Mouse (Mus musculus): ENCODE measurements around the gene Hist1h2bp.
"Not testable (repeated sequence)": the region's sequence is repeated elsewhere in the genome, so short reads cannot be mapped to it uniquely, and the experiment has no call there.

Hist1h2bp gene

DNA sequence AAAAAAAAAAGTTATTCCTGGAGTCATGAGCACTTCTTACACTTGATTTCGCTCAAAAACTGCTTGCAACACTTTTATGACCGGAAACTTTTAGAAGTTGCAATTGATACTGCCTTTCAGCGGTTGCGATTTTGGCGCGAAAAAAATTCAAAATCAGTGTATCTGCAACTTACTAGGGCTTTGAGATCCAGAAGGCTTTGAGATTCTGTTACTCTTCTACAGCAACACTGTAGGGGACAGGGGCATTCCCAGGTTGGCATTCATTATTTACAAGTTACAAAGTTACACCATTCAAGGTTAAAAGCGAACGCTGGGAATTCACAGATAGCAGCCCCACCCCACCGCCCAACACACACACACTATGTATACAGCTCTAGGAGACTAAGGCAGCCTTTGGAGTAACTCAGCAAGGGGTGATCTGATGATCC is 3.5 kb upstream of the Hist1h2bp start:
- DNase-seq, result no peak

DNA sequence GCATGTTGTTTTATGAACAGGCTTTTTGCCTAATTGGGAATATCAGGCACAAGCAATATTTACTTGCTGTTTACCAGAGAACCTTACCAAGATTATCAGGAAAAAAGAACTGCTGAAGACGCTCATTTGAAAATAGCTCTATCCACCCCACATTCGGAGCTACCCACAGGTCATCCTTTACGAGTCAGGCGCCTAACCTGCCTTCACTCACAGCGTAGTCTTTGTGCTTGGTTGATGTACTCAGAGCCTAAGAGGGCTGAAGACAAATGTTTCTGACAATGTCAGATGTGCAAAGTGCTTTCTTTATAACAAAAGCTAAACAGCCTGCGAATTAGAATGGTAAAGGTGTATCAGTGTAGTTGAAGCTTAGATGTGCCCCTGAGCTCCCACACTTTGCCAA is 3.0 kb upstream of the Hist1h2bp start:
- no peak for DNase-seq

DNA sequence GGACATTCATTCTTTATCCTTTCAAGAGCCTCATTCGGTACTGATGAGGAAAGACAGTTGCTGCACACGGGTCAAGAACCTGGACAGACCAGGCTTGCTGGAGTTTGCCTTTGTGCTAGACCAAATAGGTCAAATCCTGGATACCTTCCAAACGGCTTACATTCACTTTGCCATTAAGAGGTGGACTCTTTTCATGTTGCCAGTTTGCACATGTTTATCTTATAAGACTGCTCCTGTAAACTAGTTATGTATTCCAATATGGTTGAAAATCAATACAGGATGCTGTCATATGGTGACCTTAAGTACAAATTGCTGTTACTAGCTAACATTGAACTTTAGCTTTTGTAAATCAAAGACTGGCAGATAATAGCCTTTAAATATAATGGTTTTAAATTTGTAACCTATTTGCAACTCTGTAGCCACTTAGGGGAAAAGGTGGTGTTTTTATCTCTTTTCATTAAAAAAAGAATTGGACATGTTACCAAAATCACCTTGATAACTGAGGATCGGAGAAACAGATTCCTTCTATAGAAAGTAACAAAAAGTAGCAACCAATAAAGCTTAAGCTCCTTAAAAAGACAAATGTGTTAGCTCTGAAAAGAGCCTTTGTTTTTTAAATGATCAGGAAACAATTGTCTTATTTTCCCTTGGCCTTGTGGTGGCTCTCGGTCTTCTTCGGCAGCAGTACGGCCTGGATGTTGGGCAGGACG is 917 bp upstream of the Hist1h2bp start:
- DNase-seq, result no peak

DNA sequence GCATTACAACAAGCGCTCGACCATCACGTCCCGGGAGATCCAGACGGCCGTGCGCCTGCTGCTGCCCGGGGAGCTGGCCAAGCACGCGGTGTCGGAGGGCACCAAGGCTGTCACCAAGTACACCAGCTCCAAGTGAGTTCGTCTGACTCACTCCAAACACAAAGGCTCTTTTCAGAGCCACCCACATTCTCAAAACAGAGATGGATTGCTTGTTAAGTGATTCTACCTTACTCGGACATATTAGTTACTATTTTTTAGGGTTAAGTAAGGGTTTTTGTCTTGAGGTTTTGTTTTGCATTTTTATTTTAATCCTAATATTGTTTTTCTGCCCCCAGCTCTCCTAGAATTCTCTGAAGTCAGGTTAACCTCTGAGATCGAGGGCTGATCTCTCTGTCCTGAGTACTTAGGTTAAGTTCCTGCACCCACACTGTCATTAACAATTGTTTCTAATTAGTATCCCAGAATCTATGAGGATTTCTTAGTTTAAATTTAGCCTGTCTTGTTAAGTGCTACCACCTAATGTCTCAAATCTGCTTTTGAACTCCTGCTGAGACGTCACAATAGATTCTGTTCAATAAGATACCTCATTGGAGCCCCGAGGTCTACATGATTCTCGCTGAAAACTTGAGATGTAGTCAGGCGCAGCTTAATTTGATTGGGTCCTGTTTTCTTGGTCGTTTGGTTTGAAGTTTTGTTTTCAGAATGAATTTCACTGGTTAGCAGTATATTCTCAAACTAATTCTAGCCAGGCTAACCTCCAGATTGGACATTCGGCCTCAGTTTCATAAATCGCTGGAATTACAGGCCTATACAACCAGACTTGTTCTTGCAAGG is 716 bp downstream of the Hist1h2bp start:
- DNase-seq, result no peak

DNA sequence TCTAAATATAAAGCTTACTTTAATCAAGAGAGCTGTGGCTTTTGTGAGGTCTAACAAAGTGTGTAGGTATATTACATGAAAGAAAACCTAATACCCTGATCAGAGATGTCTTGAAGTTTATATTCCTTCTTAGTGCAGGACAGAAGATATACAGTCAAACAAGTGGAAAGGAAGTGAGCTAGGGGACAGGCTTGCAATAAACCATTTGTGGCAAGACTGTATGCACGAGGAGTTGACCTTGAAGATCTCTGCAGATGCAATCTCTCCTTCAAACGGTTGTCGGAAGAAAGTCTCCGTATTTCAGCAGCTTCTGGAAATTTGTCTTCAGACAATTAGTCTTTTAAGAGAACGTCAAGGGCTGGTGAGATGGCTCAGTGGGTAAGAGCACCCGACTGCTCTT is 2.7 kb downstream of the Hist1h2bp start:
- DNase-seq, result no peak

DNA sequence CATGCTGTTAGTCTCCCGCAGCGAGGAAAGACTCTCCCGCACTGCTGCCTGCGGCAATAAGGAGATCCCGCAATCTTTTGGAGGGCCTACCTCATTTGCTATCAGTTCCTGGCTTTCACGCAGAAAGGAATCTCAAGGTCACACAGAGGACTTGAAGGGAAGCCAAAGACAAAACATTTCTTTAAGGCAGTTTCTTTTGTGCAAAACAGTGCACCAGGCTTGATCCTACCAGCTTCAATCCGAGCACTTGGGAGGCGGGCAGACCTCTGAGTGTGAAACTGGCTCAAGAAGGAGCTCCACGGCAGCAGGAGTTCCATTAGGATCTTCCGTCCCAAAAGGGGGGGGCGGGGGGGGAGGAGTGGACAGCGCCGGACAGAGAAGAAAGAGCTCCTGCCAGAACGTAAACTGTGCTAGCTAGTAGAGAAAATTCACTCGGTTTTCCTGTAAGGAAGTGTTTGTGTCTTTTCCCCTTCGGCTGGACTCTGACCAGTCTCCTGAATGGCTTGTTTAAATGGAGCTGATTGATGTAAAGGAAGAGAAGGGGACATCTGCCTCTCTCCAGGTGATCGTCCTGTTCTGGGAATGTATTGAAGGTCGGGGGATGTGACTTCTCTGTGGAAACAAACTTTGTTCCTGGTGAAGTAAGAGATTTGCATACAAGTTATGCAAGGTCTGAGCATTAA is 3.5 kb downstream of the Hist1h2bp start:
- DNase-seq, result no peak

DNA sequence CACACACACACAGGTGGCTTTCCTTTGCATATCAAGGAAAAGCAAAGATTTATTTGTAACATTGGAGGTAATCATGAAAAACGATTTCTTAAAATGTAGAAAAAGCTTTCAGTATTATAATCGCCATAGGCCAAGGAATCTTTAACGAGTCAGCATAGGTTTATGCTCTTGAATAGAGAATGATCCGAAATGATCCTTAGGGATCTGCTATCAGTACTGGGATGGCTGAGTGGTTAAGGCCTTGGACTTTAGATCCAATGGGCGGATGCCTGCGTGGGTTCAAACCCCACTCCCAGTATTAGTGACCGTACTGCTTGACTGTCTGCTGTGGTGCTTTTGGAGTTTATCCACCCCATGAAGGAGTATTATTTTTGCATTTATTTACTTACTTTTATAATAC is 8.3 kb downstream of the Hist1h2bp start:
- no peak for DNase-seq

DNA sequence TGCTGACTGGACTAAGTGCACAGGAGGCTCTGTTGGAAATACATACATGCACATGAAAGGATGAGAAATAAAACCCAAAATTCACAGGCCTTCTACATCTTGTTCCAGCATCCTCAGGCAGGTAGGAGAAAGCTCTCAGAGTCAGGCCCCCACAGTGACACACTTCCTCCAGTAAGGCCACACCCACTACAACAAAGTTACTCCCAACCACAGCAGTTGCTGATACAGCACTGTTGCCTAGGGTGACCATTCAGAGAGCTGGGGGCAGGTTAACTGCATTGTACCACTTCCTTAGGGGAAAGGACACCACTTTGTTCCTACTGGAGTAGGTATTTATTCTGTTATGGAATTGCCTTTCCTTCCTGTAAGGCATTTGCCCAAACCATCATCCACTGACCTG is 9.9 kb downstream of the Hist1h2bp start:
- not testable (repeated sequence) for DNase-seq

DNA sequence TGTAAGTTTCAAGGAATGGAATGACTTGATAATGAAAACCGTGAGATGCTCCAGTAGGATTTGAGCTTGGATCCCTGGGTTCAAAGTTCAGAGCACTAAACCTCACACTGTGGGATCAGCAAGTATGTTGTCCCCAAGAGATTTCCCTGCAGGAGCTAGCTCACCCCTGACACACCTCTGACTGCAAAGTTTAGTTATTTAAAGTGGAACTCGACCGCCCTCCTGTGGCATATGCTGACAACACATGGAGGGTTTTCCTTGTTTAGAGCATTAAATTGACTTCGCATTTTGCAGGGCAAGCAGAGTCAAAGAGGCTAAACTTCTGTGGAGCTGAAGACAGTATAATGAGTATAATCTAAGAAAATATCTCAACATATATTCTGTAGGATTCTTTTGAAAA is 15.8 kb downstream of the Hist1h2bp start:
- not testable (repeated sequence) for DNase-seq

DNA sequence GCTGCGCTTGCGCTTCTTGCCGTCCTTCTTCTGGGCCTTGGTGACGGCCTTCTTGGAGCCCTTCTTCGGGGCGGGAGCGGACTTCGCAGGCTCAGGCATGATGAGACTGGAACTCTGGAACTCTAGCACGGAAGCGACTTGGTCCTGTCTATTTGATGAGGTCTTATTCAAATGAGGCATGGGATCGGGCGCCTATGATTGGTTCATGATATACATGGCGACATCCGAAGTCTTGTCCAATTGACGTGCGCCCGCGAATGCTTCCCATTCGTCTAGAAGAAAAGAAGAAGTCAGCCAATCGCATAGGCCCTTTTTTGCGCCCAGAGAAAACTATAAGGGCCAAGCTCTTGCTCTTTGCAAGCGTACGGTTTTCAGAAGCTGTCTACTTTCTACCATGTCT is 22.8 kb downstream of the Hist1h2bp start, which contains the start of the genes Hist1h2bq and Hist1h2ao:
Gene Hist1h2bq (minus strand): TSS at position 125 of the 400 bp plus-strand sequence.
Gene Hist1h2ao (plus strand): TSS at position 393 of the 400 bp plus-strand sequence.
- DNase-seq, result not testable (repeated sequence)

DNA sequence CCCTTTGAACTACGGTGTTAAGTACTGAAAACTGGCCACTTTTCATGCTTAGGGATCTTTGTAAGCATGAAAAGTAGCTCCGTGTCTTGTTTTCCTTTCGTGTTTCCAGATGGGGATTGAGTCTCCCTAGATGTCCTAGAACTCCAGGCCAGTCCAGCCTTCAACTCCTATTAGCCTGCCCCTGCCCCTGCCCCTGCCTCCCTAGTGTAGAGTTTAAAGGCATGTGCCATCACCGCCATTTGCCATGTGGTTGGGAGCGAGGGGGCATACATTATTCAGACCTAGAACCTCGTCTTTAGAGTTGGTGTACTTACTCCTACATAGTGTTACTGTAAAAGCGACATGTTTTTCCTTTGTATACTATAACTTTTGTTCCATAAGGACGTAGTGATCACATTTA is 23.8 kb downstream of the Hist1h2bp start:
- DNase-seq, result not testable (repeated sequence)

DNA sequence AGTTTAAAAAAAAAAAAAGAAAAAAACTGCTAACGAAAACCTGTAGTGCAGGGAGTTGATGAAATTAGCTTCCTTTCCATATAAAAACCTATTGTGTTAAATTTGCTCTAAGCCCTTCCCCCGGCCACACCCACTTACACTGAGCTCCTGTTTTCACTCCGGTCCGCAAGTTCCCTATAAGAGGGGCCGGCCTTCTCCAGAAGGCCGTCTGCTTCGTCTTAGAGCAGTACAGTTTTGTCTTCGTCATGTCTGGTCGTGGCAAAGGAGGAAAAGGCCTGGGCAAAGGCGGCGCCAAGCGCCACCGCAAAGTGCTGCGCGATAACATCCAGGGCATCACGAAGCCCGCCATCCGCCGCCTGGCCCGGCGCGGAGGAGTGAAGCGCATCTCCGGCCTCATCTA is 24.3 kb downstream of the Hist1h2bp start, which contains the start of gene Hist1h4m:
Gene Hist1h4m (plus strand): TSS at position 208 of the 400 bp plus-strand sequence.
- DNase-seq, result peak; percentile 26

DNA sequence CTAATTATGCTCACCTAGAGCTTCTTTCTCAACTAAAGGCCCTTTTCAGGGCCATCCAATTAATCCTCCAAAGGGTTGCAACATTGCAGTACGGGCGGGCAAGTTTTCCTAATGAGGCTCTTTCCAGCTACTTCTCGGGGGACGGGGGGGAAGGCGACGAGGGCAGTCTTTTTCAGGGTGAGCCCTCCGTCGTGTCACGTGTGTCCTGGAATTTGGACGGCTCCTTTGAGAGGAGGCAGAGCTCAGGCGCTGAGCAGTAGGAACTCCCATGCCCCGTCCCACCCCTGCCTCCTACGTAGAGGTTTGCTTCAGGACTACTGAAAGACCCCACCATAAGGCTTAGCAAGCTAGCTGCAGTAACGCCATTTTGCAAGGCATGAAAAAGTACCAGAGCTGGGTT is 24.8 kb downstream of the Hist1h2bp start:
- DNase-seq, result not testable (repeated sequence)

DNA sequence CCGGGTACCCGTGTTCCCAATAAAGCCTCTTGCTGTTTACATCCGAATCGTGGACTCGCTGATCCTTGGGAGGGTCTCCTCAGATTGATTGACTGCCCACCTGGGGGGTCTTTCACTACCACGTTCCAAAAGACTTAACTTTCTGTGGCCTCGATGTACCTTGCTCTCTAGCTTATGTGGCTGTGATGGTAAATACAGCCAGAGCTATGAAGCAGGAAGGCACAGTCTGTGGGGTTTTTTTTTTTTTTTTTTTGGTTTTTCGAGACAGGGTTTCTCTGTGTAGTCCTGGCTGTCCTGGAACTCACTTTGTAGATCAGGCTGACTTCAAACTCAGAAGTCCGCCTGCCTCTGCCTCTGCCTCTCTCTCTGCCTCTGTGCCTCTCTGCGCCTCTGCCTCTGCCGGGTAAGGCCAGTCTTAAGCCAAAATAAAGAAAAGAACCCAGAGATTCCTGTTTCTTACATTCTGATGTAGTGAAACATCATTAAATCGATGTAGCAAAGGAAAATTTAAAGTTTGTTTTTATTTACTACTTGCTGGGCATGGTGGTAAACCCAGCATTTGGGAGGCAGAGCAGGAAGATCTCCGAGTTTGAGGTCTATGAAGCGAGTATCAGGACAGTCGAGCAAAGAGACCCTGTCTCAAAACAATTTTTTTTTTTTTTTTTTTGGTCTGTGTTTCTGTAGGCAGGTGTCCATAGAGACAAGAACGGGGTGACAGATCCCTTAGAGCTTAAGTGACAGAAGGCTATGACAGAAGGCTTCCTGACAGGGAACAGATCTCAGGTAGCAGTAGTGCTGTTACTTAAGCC is 33.0 kb downstream of the Hist1h2bp start:
- DNase-seq, result not testable (repeated sequence)

DNA sequence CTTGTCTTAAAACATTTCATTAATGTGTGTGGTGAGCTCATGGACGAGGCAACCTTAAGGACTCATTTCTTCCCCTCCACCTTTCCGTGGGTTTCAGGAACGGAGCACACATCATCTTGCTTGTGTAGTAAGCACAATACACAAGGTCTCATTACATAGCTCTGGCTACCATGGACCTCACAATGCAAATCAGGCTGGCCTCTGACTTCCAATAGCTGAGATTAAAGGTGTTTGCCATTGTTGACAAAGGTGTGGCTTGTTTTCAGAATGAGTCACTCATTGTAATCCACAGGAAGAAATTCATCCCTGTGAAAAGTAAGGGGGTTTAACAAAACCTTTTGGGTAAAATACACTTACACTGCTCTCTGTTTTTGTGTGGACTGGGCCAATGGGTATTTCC is 41.2 kb downstream of the Hist1h2bp start:
- DNase-seq, result no peak

DNA sequence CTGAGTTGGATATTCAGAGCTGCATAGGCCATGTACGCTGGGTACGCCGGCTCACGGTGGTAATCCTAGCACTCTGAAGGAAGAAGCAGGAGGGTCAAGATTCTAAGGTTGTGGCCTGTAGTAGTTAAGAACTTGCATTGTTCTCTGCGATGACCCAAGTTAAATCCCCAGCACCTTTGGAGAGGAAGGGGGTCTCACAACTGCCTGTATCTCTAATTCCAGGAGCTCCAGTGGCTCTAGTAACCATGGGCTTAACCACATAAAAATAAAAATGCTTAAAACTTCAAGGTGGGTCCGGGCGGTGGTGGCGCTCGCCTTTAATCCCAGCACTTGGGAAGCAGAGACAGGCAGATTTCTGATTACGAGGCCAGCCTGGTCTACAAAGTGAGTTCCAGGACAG is 43.1 kb downstream of the Hist1h2bp start:
- DNase-seq, result no peak

DNA sequence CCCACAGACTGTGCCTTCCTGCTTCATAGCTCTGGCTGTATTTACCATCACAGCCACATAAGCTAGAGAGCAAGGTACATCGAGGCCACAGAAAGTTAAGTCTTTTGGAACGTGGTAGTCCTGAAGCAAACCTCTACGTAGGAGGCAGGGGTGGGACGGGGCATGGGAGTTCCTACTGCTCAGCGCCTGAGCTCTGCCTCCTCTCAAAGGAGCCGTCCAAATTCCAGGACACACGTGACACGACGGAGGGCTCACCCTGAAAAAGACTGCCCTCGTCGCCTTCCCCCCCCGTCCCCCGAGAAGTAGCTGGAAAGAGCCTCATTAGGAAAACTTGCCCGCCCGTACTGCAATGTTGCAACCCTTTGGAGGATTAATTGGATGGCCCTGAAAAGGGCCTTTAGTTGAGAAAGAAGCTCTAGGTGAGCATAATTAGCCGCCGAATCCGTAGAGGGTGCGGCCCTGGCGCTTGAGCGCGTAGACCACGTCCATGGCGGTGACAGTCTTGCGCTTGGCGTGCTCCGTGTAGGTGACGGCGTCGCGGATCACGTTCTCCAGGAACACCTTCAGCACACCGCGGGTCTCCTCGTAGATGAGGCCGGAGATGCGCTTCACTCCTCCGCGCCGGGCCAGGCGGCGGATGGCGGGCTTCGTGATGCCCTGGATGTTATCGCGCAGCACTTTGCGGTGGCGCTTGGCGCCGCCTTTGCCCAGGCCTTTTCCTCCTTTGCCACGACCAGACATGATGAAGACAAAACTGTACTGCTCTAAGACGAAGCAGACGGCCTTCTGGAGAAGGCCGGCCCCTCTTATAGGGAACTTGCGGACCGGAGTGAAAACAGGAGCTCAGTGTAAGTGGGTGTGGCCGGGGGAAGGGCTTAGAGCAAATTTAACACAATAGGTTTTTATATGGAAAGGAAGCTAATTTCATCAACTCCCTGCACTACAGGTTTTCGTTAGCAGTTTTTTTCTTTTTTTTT is 44.4 kb downstream of the Hist1h2bp start, which contains the start of gene Hist1h4n:
Gene Hist1h4n (minus strand): TSS at position 779 of the 977 bp plus-strand sequence.
- DNase-seq, result not testable (repeated sequence)

DNA sequence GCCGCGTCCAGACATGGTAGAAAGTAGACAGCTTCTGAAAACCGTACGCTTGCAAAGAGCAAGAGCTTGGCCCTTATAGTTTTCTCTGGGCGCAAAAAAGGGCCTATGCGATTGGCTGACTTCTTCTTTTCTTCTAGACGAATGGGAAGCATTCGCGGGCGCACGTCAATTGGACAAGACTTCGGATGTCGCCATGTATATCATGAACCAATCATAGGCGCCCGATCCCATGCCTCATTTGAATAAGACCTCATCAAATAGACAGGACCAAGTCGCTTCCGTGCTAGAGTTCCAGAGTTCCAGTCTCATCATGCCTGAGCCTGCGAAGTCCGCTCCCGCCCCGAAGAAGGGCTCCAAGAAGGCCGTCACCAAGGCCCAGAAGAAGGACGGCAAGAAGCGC is 46.2 kb downstream of the Hist1h2bp start, which contains the start of the genes Hist1h2ap and Hist1h2br:
Gene Hist1h2ap (minus strand): TSS at position 47 of the 400 bp plus-strand sequence.
Gene Hist1h2br (plus strand): TSS at position 283 of the 400 bp plus-strand sequence.
- DNase-seq, result not testable (repeated sequence)
